In genomic region chr12:119381839-119382238, GRCm38 (mm10) we compare ENCODE assay signal across 25 mouse cellular contexts.
DNase-seq lines count a peak whose midpoint lies in the region; ATAC-seq and TF ChIP-seq lines count a peak whose summit lies in the region.
"Had no signal": no experiment of that assay in that cellular context is flagged by ENCODE, and none has a peak within 500 bp of the region (broad histone marks: within the 10 kb centered on the region; RNA-seq: fewer than 3 reads in every experiment).

No protein-coding gene starts in this region.

- no peaks in the 10 kb centered on the region for H3K4me1 ChIP-seq in lung, embryonic 15.5 days
- no peaks in the 10 kb centered on the region for H3K4me1 ChIP-seq in lung, postnatal 0 days (ENCODE audit: insufficient read depth, low read depth, low read length)
- no peaks in the 10 kb centered on the region for H3K4me1 ChIP-seq in forebrain, postnatal 0 days (ENCODE audit: insufficient read depth)
- H3K4me1 ChIP-seq: embryonic facial prominence, embryonic 12.5 days; embryonic facial prominence, embryonic 15.5 days; heart, embryonic 15.5 days; hindbrain, embryonic 13.5 days had no signal

- H3K4me3 ChIP-seq in lung, embryonic 15.5 days: no peak overlapping the region
- no peak overlapping the region for H3K4me3 ChIP-seq in lung, postnatal 0 days (ENCODE audit: low read depth, low read length)
- no peak overlapping the region for H3K4me3 ChIP-seq in forebrain, postnatal 0 days (ENCODE audit: low read depth, low read length)
- H3K4me3 ChIP-seq: embryonic facial prominence, embryonic 12.5 days; embryonic facial prominence, embryonic 15.5 days; heart, embryonic 12.5 days; heart, embryonic 15.5 days; hindbrain, embryonic 10.5 days; hindbrain, embryonic 13.5 days had no signal

- DNase-seq in lung, postnatal 0 days (ENCODE audit: low spot score): peak; percentile 90
- DNase-seq in lung, postnatal 25 days (ENCODE audit: low spot score): peak; percentile 75
- DNase-seq in layer of hippocampus, adult 9-10 months (ENCODE audit: low spot score): no peak
- DNase-seq in forebrain, postnatal 0 days: no peak
- DNase-seq in left cerebral cortex, adult 8-10 months (ENCODE audit: low spot score in 2 of 2): no peak
- DNase-seq: adrenal gland, adult 8-10 months; adrenal gland, postnatal 25 days; cerebellum, adult 11-12 months; cerebellum, adult 8-10 months; cerebellum, postnatal 10 days; gastrocnemius, postnatal 25 days; heart, adult 18-20 months; heart, postnatal 10 days; heart, postnatal 36 days had no signal

- no peak overlapping the region for H3K4me2 ChIP-seq in lung, embryonic 15.5 days
- no peak overlapping the region for H3K4me2 ChIP-seq in lung, postnatal 0 days (replicated peaks; ENCODE audit: low read depth, low read length)
- no peak overlapping the region for H3K4me2 ChIP-seq in forebrain, postnatal 0 days (ENCODE audit: low read depth)
- H3K4me2 ChIP-seq: embryonic facial prominence, embryonic 12.5 days; embryonic facial prominence, embryonic 15.5 days; heart, embryonic 12.5 days; heart, embryonic 15.5 days; hindbrain, embryonic 13.5 days had no signal

- no peaks in the 10 kb centered on the region for H3K9me3 ChIP-seq in lung, embryonic 15.5 days
- H3K9me3 ChIP-seq in lung, postnatal 0 days (ENCODE audit: low read length): no peaks in the 10 kb centered on the region
- H3K9me3 ChIP-seq in forebrain, postnatal 0 days (ENCODE audit: low read length): no peaks in the 10 kb centered on the region
- H3K9me3 ChIP-seq: embryonic facial prominence, embryonic 12.5 days; embryonic facial prominence, embryonic 15.5 days; heart, embryonic 12.5 days; heart, embryonic 15.5 days; hindbrain, embryonic 10.5 days; hindbrain, embryonic 13.5 days had no signal

- peak; percentile 97 for TF ChIP-seq EP300 in lung, postnatal 0 days (IDR thresholded peaks at IDR 0.05)

- 52% methylated on average over 1 of the region's 1 CpGs for WGBS in lung, embryonic 15.5 days
- 51% methylated on average over 1 of the region's 1 CpGs for WGBS in lung, postnatal 0 days
- WGBS in forebrain, postnatal 0 days: 61% methylated on average over 1 of the region's 1 CpGs

- peak; percentile 64; the same call in 1 of the 2 replicates for ATAC-seq in lung, embryonic 15.5 days (ENCODE audit: borderline replicate concordance, extremely low read depth, low FRiP score, low TSS enrichment)
- peak; percentile 95 for ATAC-seq in lung, postnatal 0 days
- no peak for ATAC-seq in forebrain, postnatal 0 days
- ATAC-seq: activated CD4-positive, CD25-positive, alpha-beta regulatory T cell, adult 4 months; CD4-positive, CD25-positive, alpha-beta regulatory T cell, adult 4 months; forebrain, embryonic 14.5 days; hindbrain, embryonic 16.5 days had no signal

- H3K27ac ChIP-seq in lung, embryonic 15.5 days: no peak overlapping the region
- no peak overlapping the region for H3K27ac ChIP-seq in lung, postnatal 0 days (ENCODE audit: low read length)
- no peak overlapping the region for H3K27ac ChIP-seq in forebrain, postnatal 0 days (ENCODE audit: low read depth, low read length)
- H3K27ac ChIP-seq: embryonic facial prominence, embryonic 12.5 days; embryonic facial prominence, embryonic 15.5 days; heart, embryonic 15.5 days; hindbrain, embryonic 10.5 days; hindbrain, embryonic 13.5 days had no signal

- TF ChIP-seq CTCF in lung, postnatal 0 days (IDR thresholded peaks at IDR 0.05): no peak
- TF ChIP-seq CTCF in forebrain, postnatal 0 days (IDR thresholded peaks at IDR 0.05; ENCODE audit: low read depth): no peak

- no peak overlapping the region for H3K9ac ChIP-seq in lung, embryonic 15.5 days
- H3K9ac ChIP-seq in lung, postnatal 0 days (replicated peaks; ENCODE audit: low read depth): no peak overlapping the region
- H3K9ac ChIP-seq in forebrain, postnatal 0 days: no peak overlapping the region
- H3K9ac ChIP-seq: embryonic facial prominence, embryonic 12.5 days; embryonic facial prominence, embryonic 15.5 days; heart, embryonic 12.5 days; heart, embryonic 15.5 days; hindbrain, embryonic 13.5 days had no signal

- H3K36me3 ChIP-seq in lung, embryonic 15.5 days: no peaks in the 10 kb centered on the region
- H3K36me3 ChIP-seq in lung, postnatal 0 days (ENCODE audit: insufficient read depth, low read length): no peaks in the 10 kb centered on the region
- H3K36me3 ChIP-seq in forebrain, postnatal 0 days (ENCODE audit: insufficient read depth): no peaks in the 10 kb centered on the region
- H3K36me3 ChIP-seq: embryonic facial prominence, embryonic 12.5 days; embryonic facial prominence, embryonic 15.5 days; heart, embryonic 12.5 days; heart, embryonic 15.5 days; hindbrain, embryonic 10.5 days; hindbrain, embryonic 13.5 days had no signal

- peaks cover 13% of the 10 kb centered on the region for H3K27me3 ChIP-seq in lung, embryonic 15.5 days
- H3K27me3 ChIP-seq in lung, postnatal 0 days (replicated peaks; ENCODE audit: insufficient read depth, low read length): no peaks in the 10 kb centered on the region
- H3K27me3 ChIP-seq in forebrain, postnatal 0 days (ENCODE audit: insufficient read depth, low read length): no peaks in the 10 kb centered on the region
- H3K27me3 ChIP-seq: embryonic facial prominence, embryonic 12.5 days; embryonic facial prominence, embryonic 15.5 days; heart, embryonic 12.5 days; heart, embryonic 15.5 days; hindbrain, embryonic 13.5 days had no signal

Comparison
In these comparisons a context has a peak if more than half of its experiments do, and no peak if none do; other contexts are left out.
1. DNase-seq: peak in lung, postnatal 0 days (single experiment) and lung, postnatal 25 days (single experiment); none in layer of hippocampus, adult 9-10 months (single experiment), forebrain, postnatal 0 days (single experiment) and left cerebral cortex, adult 8-10 months (0 of 2).